Mouse (Mus musculus) heart, adult 2 months (tissue): ENCODE measurements around the gene Entpd7. TPM values are rescaled to one million over a fixed set of nuclear protein-coding genes. Genes with fewer than 3 reads are reported as not detected.

Source experiments
- DNase-seq, 2 experiments: peaks; one replicate each; pipeline ENCODE4 v3.0.0; 2021
- H3K27ac ChIP-seq: fragments of 200-600 bp; 2 replicates; pipeline ENCODE4 v1.8.1; 2022
- H3K27me3 ChIP-seq: fragments of 200-500 bp; 2 replicates; pipeline ENCODE4 v1.6.1; 2012; ENCODE audit warnings: mild to moderate bottlenecking, low read length, inconsistent platforms, mixed read lengths; ENCODE audit not compliant: control insufficient read depth, insufficient read depth
- H3K36me3 ChIP-seq: fragments of 200-500 bp; 2 replicates; pipeline ENCODE4 v1.6.1; 2012; ENCODE audit warnings: low read length, inconsistent platforms; ENCODE audit not compliant: control insufficient read depth, insufficient read depth
- H3K4me1 ChIP-seq: fragments of 200-500 bp; 2 replicates; pipeline ENCODE4 v1.6.1; 2011; ENCODE audit warnings: low read length; ENCODE audit not compliant: control insufficient read depth, insufficient read depth
- H3K4me3 ChIP-seq: fragments of 200-600 bp; 2 replicates; pipeline ENCODE4 v1.8.1; 2022
- H3K79me2 ChIP-seq: fragments of 200-500 bp; replicated peaks from 2 replicates; pipeline ENCODE4 v1.6.1; 2012; ENCODE audit warnings: mild to moderate bottlenecking, inconsistent platforms, low read length, moderate library complexity, mixed read lengths; ENCODE audit not compliant: control insufficient read depth, insufficient read depth
- H3K9ac ChIP-seq: fragments of 200-500 bp; 2 replicates; pipeline ENCODE4 v1.6.1; 2012; ENCODE audit warnings: low read depth, mild to moderate bottlenecking, control low read depth, inconsistent platforms, low read length, mixed read lengths
- CTCF ChIP-seq: fragments of 200-600 bp; IDR thresholded peaks from 2 replicates; pipeline ENCODE4 v1.8.1; 2022; ENCODE audit warnings: antibody characterized with exemption, mild to moderate bottlenecking, moderate library complexity
- EP300 ChIP-seq: fragments of 200-500 bp; IDR thresholded peaks from 2 replicates; pipeline ENCODE4 v1.6.1; 2011; ENCODE audit warnings: low read depth, low read length, control low read depth; ENCODE audit not compliant: insufficient read depth
- POLR2A ChIP-seq: fragments of 200-500 bp; IDR thresholded peaks from 2 replicates; pipeline ENCODE4 v1.6.1; 2011; ENCODE audit warnings: mild to moderate bottlenecking, low read depth, low read length, control low read depth; ENCODE audit not compliant: insufficient read depth
- WGBS: fragments of 180-500 bp; shearing (Covaris S2); methylation state at CpG from one replicate; pipeline ENCODE4 v1.1.7; 2018; 5-methylcytosine and 5-hydroxymethylcytosine counted together
- intact Hi-C: fragments of 180-260 bp; cut with DNase I; formaldehyde crosslinking; loops from one replicate; pipeline ENCODE4 v1.15.1; 2025
- long read RNA-seq: library from polyadenylated mRNA; stranded (forward); transcript quantifications from one replicate; pipeline ENCODE4 v2.0.0, GENCODE M21; 2021
- polyA plus RNA-seq: library from polyadenylated mRNA; depleted of rRNA; stranded (reverse); fragments of >200 nt; gene quantifications from 2 replicates; pipeline ENCODE4 v1.2.3, GENCODE M21; 2012; rRNA removed
- total RNA-seq, 2 experiments: library from RNA; stranded (reverse); gene quantifications; 2 replicates each; pipeline ENCODE4 v1.2.3; 2021

Entpd7 gene
- 1 to 10 TPM; 2.6 to 2.9 TPM for total RNA-seq
- 1.8 and 2.0 TPM in 2 replicates for polyA plus RNA-seq
- long read RNA-seq, full-length matches to known transcripts: 1 of 1 reads
- long read RNA-seq, partial matches to known transcripts: 0 of 1 reads
- long read RNA-seq, other reads (novel, unspliced or antisense): 0 of 1 reads

- Histone ChIP-seq H3K9ac (peak within 1 kb of the TSS; percentile 83), H3K79me2 (no peaks in the 10 kb centered on the region), H3K4me3 (peak within 1 kb of the TSS; percentile 68), H3K36me3 (no peaks in the 10 kb centered on the region), H3K4me1 (peaks cover 1% of the 10 kb centered on the region; the same call in 1 of the 2 replicates), H3K27ac (peak within 1 kb of the TSS; percentile 75), H3K27me3 (no peaks in the 10 kb centered on the region)
- WGBS: under 1% methylated on average over 60 of the region's 60 CpGs
- peak; percentile 95 to 99 for DNase-seq
- TF ChIP-seq CTCF (peak; percentile 86), EP300 (0 out of 2 replicates have a peak, but pooled peaks have one; percentile 60), POLR2A (peak; percentile 96)
- intact Hi-C loops: loop anchor here (2.0 kb wide), 1 partner anchor 63 kb away; the partner anchor contains the start of genes Cox15 and Cutc
Measured at GRCm38 (mm10) chr19:43689419-43690246, at the start of gene Entpd7. Gene Entpd7 (plus strand): TSS chr19:43689672.

DNA sequence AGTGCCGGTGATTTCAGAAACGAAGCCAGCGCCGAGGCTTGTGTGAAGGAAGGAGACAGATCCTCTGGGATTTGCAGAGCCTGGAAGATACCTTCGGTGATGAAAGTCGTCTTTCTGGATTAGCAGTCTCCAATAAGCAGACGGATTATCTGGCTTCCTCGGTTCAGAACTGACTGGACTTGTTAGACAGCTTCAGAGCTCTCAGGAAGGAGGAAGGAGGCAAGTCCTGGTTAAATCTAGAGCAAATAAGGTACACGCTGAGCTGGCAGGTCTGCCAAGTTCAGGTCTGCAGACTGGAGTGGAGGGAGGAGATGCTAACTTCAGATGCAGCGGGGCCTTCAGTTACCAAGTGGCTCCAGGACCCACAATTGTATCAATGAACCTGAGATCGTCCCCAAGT is 47.6 kb upstream of the Entpd7 start:
- intact Hi-C loops: no loop called here
- no peak overlapping the region for H3K9ac ChIP-seq
- no peaks in the 10 kb centered on the region for H3K4me1 ChIP-seq
- no peak overlapping the region for H3K27ac ChIP-seq
- WGBS: 51% methylated on average over 11 of the region's 11 CpGs
- no peaks in the 10 kb centered on the region for H3K27me3 ChIP-seq
- no peaks in the 10 kb centered on the region for H3K79me2 ChIP-seq
- no peak for TF ChIP-seq EP300
- no peak for TF ChIP-seq CTCF
- TF ChIP-seq POLR2A: no peak
- DNase-seq: no peak
- H3K4me3 ChIP-seq: no peak overlapping the region
- no peaks in the 10 kb centered on the region for H3K36me3 ChIP-seq

- 74% methylated on average over 9 of the region's 9 CpGs for WGBS
- TF ChIP-seq EP300 (no peak), POLR2A (no peak), CTCF (no peak)
- no peak overlapping the region for H3K4me3 ChIP-seq
Measured at GRCm38 (mm10) chr19:43642843-43643242, 46.6 kb upstream of the Entpd7 start.

DNA sequence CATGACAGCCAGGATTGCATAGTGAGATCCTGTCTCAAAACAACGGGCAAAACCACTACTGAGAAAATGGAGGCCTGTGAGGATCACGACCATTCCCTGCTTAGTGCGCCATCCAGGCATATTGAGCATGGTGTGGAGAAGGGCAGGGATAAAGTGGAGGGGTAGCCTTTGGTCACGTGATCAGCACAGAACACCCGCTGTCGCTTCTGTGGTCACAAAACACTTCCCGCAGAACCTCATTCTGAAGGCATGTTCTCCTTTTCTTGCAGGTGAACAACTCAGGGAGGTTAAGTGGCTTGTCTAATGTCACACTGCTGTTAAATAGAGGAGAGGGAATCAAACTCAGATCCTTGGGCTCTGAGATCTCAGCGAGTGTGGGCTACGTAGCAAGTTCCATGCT is 44.0 kb upstream of the Entpd7 start:
- Histone ChIP-seq H3K9ac (no peak overlapping the region), H3K27ac (no peak overlapping the region)
- WGBS: 90% methylated on average over 9 of the region's 9 CpGs

More at GRCm38 (mm10) chr19:43642843-43643242, 46.6 kb upstream of the Entpd7 start:
- no peaks in the 10 kb centered on the region for H3K4me1 ChIP-seq
- no peaks in the 10 kb centered on the region for H3K79me2 ChIP-seq
- intact Hi-C loops: no loop called here
- no peaks in the 10 kb centered on the region for H3K27me3 ChIP-seq
- DNase-seq: no peak
- no peaks in the 10 kb centered on the region for H3K36me3 ChIP-seq
- H3K9ac ChIP-seq: no peak overlapping the region
- no peak overlapping the region for H3K27ac ChIP-seq

DNA sequence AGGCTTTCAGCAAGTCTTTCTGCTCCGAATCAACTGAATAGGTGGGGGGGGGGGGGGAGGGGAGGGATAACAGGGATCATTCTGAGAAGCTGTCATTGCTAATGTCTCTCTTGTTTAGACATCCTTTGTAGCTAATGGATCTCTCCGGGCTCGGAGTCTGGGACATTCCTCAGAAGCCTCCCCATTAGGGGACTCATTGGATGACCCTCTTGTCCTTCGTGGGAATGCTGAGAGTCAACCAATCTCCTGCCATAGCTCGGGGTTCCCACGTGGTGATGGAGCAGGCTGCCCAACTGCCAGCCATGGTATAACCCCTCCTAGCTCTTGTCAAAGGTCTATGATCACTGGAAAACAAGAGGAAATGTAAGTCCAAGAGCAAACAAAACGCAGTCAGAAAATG is 42.6 kb upstream of the Entpd7 start:
- WGBS: 63% methylated on average over 7 of the region's 7 CpGs

More for the DNA sequence above, 44.0 kb upstream of the Entpd7 start:
- no peaks in the 10 kb centered on the region for H3K27me3 ChIP-seq
- H3K4me1 ChIP-seq: no peaks in the 10 kb centered on the region
- no peak overlapping the region for H3K4me3 ChIP-seq
- H3K79me2 ChIP-seq: no peaks in the 10 kb centered on the region
- no peak for TF ChIP-seq CTCF
- TF ChIP-seq EP300: no peak
- no peak for TF ChIP-seq POLR2A
- no peaks in the 10 kb centered on the region for H3K36me3 ChIP-seq
- intact Hi-C loops: no loop called here
- DNase-seq: no peak

DNA sequence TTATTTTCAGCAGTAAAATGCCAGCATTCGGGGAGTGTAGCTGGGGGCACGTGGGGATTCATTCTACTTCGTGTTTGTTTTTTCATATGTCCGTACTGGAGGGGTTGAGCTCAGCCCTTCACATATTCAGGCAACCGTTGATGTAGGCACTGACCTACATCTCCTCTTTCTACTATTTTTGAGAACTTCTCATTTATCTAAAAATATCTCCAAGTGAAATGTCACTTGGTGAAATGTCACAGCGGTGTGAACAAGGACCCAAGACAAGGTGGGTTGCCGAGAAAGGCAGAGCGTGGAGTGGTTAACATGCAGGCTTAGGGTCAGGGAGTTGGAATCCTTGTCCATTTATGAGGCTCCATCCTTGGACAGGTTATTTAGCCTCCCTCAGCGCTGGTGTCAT is 42.2 kb upstream of the Entpd7 start:
- no peak overlapping the region for H3K27ac ChIP-seq
- no peak overlapping the region for H3K9ac ChIP-seq
- 84% methylated on average over 9 of the region's 9 CpGs for WGBS
- no peak overlapping the region for H3K4me3 ChIP-seq
- TF ChIP-seq POLR2A (no peak), EP300 (no peak), CTCF (no peak)
- H3K27me3 ChIP-seq: no peaks in the 10 kb centered on the region
- H3K36me3 ChIP-seq: no peaks in the 10 kb centered on the region
- H3K79me2 ChIP-seq: no peaks in the 10 kb centered on the region
- no peak for DNase-seq
- no peaks in the 10 kb centered on the region for H3K4me1 ChIP-seq
- intact Hi-C loops: no loop called here

More for the DNA sequence above, 42.6 kb upstream of the Entpd7 start:
- H3K36me3 ChIP-seq: no peaks in the 10 kb centered on the region
- H3K9ac ChIP-seq: no peak overlapping the region
- no peak for TF ChIP-seq CTCF
- no peak for TF ChIP-seq EP300
- TF ChIP-seq POLR2A: no peak
- DNase-seq: no peak
- no peak overlapping the region for H3K27ac ChIP-seq
- H3K27me3 ChIP-seq: no peaks in the 10 kb centered on the region
- H3K4me3 ChIP-seq: no peak overlapping the region
- H3K4me1 ChIP-seq: no peaks in the 10 kb centered on the region
- no peaks in the 10 kb centered on the region for H3K79me2 ChIP-seq
- intact Hi-C loops: no loop called here
